Mouse (Mus musculus): Measurements from ENCODE around the gene Jade3. TPM values are rescaled to one million over a fixed set of nuclear protein-coding genes. Genes with fewer than 3 reads are reported as not detected.
"Not testable (repeated sequence)": the region's sequence is repeated elsewhere in the genome, so short reads cannot be mapped to it uniquely, and the experiment has no call there.

Gene Jade3
- 5.4 and 6.0 TPM in 2 replicates for polyA plus RNA-seq (2015; fragmentation: Nextera tagmentation; extraction: Ambion mirVana)

DNA sequence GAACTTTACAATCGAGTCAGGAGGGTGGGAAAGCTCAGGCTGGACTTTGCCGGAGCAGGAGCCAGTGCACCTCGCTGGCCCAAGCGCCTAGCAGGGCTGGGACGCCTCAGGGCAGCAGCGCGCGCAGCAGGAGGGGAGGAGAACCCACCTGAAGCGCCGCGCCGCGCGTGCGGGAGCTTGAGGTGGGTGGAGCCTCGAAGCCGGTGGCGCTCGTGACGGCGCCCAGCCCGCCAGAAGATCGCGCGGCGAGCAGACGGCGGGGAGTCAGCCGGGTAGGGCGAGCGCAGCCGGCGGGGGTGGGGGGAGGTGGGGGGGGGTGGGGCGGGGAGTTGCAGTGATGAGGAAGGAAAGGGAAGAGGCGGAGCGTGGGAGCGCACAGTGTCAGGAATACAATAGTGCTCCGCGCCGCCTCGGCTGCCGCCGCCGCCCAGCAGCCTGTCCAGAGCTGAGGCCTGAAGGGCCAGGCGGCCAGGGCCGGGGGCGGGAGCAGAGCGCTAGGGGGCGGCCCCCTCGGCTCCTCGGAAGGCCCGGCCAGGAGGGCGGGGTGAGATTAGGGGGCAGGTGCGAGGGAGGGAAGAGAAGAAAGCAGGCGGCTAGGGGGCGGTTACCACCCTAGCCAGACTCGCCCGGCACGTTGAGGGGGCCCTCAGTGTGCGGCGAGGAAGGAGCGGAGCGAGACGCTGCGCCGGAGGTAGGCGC lies at the start of gene Jade3:
Gene Jade3 (plus strand): TSS at position 549 of the 699 bp plus-strand sequence.
- peaks cover 3% of the 10 kb centered on the region; the same call in 1 of the 2 replicates for H3K36me3 ChIP-seq (ENCODE audit: control insufficient read depth, insufficient read depth)
- ATAC-seq (ENCODE audit: low read depth), result peak; percentile 86
- peak within 1 kb of the TSS; percentile 76 for H3K9ac ChIP-seq (ENCODE audit: low read depth, low read length)
- no peaks in the 10 kb centered on the region for H3K4me1 ChIP-seq (ENCODE audit: control insufficient read depth, low read depth, low read length)
- H3K27ac ChIP-seq (ENCODE audit: low read length), result peak within 1 kb of the TSS; percentile 77
- H3K4me2 ChIP-seq (ENCODE audit: low read depth, low read length), result peak within 1 kb of the TSS; percentile 75
- H3K4me3 ChIP-seq (ENCODE audit: low read depth, low read length), result peak within 1 kb of the TSS; percentile 74
- 13% methylated on average over 43 of the region's 67 CpGs for WGBS (ENCODE audit: insufficient replicate concordance)
- H3K9me3 ChIP-seq (replicated peaks; ENCODE audit: control insufficient read depth, low read length), result no peaks in the 10 kb centered on the region
- no peaks in the 10 kb centered on the region for H3K27me3 ChIP-seq (ENCODE audit: control insufficient read depth, insufficient read depth, low read depth, low read length)

DNA sequence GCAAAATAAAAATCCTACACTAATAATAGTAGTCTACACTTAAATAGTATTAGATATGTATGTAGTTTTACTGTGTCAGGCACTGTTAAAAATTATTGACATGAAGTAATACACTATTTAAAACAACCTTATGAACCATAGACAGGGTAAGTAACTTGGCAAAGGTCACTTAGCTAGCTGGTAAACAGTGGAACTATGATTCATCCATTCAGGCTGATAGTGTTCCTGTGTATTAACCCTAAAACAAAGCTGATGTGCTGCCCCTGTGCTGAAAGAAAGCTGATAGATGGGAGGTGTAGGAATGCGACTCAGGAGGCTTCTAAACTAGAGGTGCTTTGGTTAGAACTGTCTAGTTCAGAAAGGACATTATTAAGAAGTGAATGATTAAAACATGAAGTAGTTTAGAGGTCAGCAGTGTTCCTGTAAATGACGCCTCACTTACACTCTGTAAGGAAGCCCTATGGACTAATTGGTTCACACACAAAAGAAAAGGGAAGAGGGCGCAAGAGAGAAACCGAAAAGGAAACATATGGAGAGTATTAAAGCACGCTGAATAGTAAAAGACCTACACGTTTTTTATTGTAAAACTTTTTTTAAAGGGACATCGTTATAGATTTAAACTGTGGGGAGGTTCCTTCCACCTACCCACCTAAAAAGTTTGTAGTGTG lies 46.0 kb upstream of the Jade3 start:
- no peaks in the 10 kb centered on the region for H3K9me3 ChIP-seq (replicated peaks; ENCODE audit: control insufficient read depth, low read length)
- no peaks in the 10 kb centered on the region for H3K4me1 ChIP-seq (ENCODE audit: control insufficient read depth, low read depth, low read length)
- WGBS (ENCODE audit: insufficient replicate concordance), result 66% methylated on average over 7 of the region's 7 CpGs
- H3K27me3 ChIP-seq (ENCODE audit: control insufficient read depth, insufficient read depth, low read depth, low read length), result no peaks in the 10 kb centered on the region
- ATAC-seq (ENCODE audit: low read depth), result no peak
- H3K4me3 ChIP-seq (ENCODE audit: low read depth, low read length), result no peak overlapping the region
- H3K9ac ChIP-seq (ENCODE audit: low read depth, low read length), result no peak overlapping the region
- H3K27ac ChIP-seq (ENCODE audit: low read length), result no peak overlapping the region
- no peak overlapping the region for H3K4me2 ChIP-seq (ENCODE audit: low read depth, low read length)
- no peaks in the 10 kb centered on the region for H3K36me3 ChIP-seq (ENCODE audit: control insufficient read depth, insufficient read depth)

DNA sequence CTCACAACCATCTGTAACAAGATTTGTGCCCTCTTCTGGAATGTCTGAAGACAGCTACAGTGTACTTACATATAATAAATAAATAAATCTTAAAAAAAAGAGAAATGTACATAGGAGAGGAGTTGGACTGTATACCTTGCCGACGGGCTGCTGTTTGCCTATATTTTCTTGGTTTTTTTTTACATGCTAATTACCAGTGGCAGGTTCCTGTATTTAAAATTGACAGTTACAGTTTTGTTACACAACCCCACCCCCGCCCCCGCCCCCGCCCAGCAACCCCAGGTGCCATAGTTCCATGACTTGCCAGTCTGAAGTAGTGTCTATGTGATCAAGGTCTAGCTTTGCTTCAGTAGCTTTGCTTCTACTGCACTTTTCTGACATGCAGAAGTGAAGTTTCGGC lies 43.2 kb upstream of the Jade3 start:
- Histone ChIP-seq H3K4me2 (ENCODE audit: low read depth, low read length) (no peak overlapping the region), H3K27me3 (ENCODE audit: control insufficient read depth, insufficient read depth, low read depth, low read length) (no peaks in the 10 kb centered on the region), H3K9ac (ENCODE audit: low read depth, low read length) (no peak overlapping the region), H3K4me1 (ENCODE audit: control insufficient read depth, low read depth, low read length) (no peaks in the 10 kb centered on the region), H3K4me3 (ENCODE audit: low read depth, low read length) (no peak overlapping the region), H3K36me3 (ENCODE audit: control insufficient read depth, insufficient read depth) (no peaks in the 10 kb centered on the region), H3K9me3 (replicated peaks; ENCODE audit: control insufficient read depth, low read length) (no peaks in the 10 kb centered on the region), H3K27ac (ENCODE audit: low read length) (no peak overlapping the region)
- no peak for ATAC-seq (ENCODE audit: low read depth)
- WGBS (ENCODE audit: insufficient replicate concordance), result 60% methylated on average over 6 of the region's 6 CpGs

DNA sequence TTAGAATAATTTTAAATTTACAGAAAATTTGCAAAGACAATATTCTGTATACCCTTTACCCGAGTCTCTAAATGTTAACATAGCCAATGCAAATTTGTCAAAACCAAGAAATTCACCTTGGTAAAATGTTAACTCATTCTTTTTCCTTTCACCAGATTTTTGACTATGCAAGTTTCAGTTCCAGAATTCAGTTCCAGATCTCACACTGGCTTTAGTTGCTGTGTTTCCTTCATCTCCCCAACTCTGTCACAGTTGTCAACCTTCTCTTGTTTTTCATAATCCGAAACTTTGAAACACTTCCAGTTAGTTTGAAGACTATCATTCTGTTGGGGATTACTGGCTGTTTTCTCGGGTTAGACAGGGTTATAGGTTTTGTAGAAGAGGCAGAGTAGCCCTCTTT lies 38.5 kb upstream of the Jade3 start:
- Histone ChIP-seq H3K9ac (ENCODE audit: low read depth, low read length) (no peak overlapping the region), H3K4me3 (ENCODE audit: low read depth, low read length) (no peak overlapping the region), H3K4me1 (ENCODE audit: control insufficient read depth, low read depth, low read length) (no peaks in the 10 kb centered on the region), H3K4me2 (ENCODE audit: low read depth, low read length) (no peak overlapping the region), H3K27me3 (ENCODE audit: control insufficient read depth, insufficient read depth, low read depth, low read length) (no peaks in the 10 kb centered on the region), H3K27ac (ENCODE audit: low read length) (no peak overlapping the region), H3K9me3 (replicated peaks; ENCODE audit: control insufficient read depth, low read length) (no peaks in the 10 kb centered on the region), H3K36me3 (ENCODE audit: control insufficient read depth, insufficient read depth) (no peaks in the 10 kb centered on the region)
- 50% methylated on average over 3 of the region's 3 CpGs for WGBS (ENCODE audit: insufficient replicate concordance)
- ATAC-seq (ENCODE audit: low read depth), result no peak

DNA sequence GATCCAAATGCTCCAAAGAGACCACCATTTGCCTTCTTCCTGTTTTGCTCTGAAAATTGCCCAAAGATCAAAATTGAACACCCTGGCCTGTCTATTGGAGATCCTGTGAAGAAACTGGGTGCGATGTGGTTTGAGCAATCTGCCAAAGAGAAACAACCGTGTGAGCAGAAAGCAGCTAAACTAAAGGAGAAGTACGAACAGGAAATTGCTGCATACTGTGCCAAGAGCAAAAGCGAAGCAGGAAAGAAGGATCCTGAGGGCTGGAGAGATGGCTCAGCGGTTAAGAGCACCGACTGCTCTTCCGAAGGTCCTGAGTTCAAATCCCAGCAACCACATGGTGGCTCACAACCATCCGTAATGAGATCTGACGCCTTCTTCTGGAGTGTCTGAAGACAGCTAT lies 33.5 kb upstream of the Jade3 start:
- H3K4me2 ChIP-seq (ENCODE audit: low read depth, low read length); H3K4me3 ChIP-seq (ENCODE audit: low read depth, low read length); H3K9me3 ChIP-seq (replicated peaks; ENCODE audit: control insufficient read depth, low read length); H3K4me1 ChIP-seq (ENCODE audit: control insufficient read depth, low read depth, low read length); H3K27me3 ChIP-seq (ENCODE audit: control insufficient read depth, insufficient read depth, low read depth, low read length); ATAC-seq (ENCODE audit: low read depth); H3K27ac ChIP-seq (ENCODE audit: low read length); H3K9ac ChIP-seq (ENCODE audit: low read depth, low read length); H3K36me3 ChIP-seq (ENCODE audit: control insufficient read depth, insufficient read depth): not testable (repeated sequence)
- WGBS (ENCODE audit: insufficient replicate concordance), result 69% methylated on average over 9 of the region's 9 CpGs

DNA sequence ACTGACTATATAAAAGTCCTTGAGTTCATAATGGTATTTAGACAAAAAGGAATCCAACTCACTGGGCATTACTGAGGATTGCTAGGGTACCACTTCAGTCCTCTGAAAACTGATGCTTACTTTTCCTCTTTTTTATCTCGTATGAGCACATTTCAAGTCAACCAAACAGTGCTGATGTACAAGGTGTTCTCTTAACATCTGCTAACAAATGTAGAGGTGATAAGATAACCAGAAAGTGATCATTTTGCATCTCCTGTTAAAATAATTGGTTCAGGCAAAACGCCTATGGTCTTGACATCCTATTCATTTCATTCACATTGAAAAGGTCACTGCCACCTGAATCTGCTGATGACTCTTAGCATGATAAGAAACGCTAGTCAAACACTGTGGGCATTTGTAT lies 32.5 kb upstream of the Jade3 start:
- no peak overlapping the region for H3K4me2 ChIP-seq (ENCODE audit: low read depth, low read length)
- H3K27ac ChIP-seq (ENCODE audit: low read length), result no peak overlapping the region
- H3K4me1 ChIP-seq (ENCODE audit: control insufficient read depth, low read depth, low read length), result no peaks in the 10 kb centered on the region
- no peaks in the 10 kb centered on the region for H3K36me3 ChIP-seq (ENCODE audit: control insufficient read depth, insufficient read depth)
- no peaks in the 10 kb centered on the region for H3K9me3 ChIP-seq (replicated peaks; ENCODE audit: control insufficient read depth, low read length)
- 46% methylated on average over 3 of the region's 3 CpGs for WGBS (ENCODE audit: insufficient replicate concordance)
- H3K4me3 ChIP-seq (ENCODE audit: low read depth, low read length), result no peak overlapping the region
- no peak overlapping the region for H3K9ac ChIP-seq (ENCODE audit: low read depth, low read length)
- no peaks in the 10 kb centered on the region for H3K27me3 ChIP-seq (ENCODE audit: control insufficient read depth, insufficient read depth, low read depth, low read length)
- ATAC-seq (ENCODE audit: low read depth), result no peak

DNA sequence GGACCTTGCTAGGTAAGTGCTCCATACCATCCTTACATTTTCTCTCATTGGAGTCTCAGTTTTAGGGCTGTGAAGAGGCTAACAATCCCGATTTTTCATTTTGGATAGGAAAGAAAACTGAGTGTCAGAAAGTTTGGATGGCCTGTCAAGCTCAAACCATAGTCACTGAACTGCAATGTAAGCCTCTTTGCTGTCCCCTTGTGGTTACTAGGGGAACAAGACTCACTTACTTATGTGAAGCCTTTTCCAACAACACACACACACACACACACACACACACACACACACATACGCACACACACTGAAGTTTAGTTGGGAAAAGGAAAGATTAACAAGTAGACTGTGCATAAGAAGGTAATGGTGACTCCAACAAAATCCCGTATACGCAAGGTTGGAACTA lies 21.4 kb upstream of the Jade3 start:
- H3K4me1 ChIP-seq (ENCODE audit: control insufficient read depth, low read depth, low read length), result no peaks in the 10 kb centered on the region
- no peaks in the 10 kb centered on the region for H3K36me3 ChIP-seq (ENCODE audit: control insufficient read depth, insufficient read depth)
- H3K9me3 ChIP-seq (replicated peaks; ENCODE audit: control insufficient read depth, low read length), result no peaks in the 10 kb centered on the region
- ATAC-seq (ENCODE audit: low read depth), result no peak
- H3K9ac ChIP-seq (ENCODE audit: low read depth, low read length), result no peak overlapping the region
- no peaks in the 10 kb centered on the region for H3K27me3 ChIP-seq (ENCODE audit: control insufficient read depth, insufficient read depth, low read depth, low read length)
- no peak overlapping the region for H3K27ac ChIP-seq (ENCODE audit: low read length)
- no peak overlapping the region for H3K4me3 ChIP-seq (ENCODE audit: low read depth, low read length)
- no peak overlapping the region for H3K4me2 ChIP-seq (ENCODE audit: low read depth, low read length)
- 60% methylated on average over 4 of the region's 4 CpGs for WGBS (ENCODE audit: insufficient replicate concordance)

DNA sequence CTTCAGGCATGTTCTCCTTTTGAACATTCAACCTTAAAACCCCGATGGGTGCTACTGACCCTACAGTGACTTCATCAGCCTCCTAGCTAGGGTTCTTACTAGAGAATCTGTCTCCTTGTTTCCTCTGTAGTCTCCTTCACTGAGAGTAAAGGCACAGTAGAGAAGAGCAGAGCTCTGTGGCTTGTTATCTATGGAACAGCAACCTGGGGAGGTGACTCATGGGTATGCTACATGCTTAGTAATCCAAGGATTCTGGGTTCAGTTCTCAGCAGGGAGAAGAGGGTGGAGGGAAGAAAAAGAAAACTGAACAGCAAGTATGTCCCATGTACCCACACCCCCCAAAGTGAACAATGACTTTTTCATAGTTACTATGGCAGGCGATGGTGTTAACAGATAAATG lies 18.6 kb upstream of the Jade3 start:
- Histone ChIP-seq H3K4me2 (ENCODE audit: low read depth, low read length) (no peak overlapping the region), H3K36me3 (ENCODE audit: control insufficient read depth, insufficient read depth) (no peaks in the 10 kb centered on the region), H3K27me3 (ENCODE audit: control insufficient read depth, insufficient read depth, low read depth, low read length) (no peaks in the 10 kb centered on the region), H3K9ac (ENCODE audit: low read depth, low read length) (no peak overlapping the region), H3K27ac (ENCODE audit: low read length) (no peak overlapping the region), H3K4me3 (ENCODE audit: low read depth, low read length) (no peak overlapping the region), H3K9me3 (replicated peaks; ENCODE audit: control insufficient read depth, low read length) (no peaks in the 10 kb centered on the region), H3K4me1 (ENCODE audit: control insufficient read depth, low read depth, low read length) (peaks cover 1% of the 10 kb centered on the region)
- ATAC-seq (ENCODE audit: low read depth), result no peak
- 74% methylated on average over 2 of the region's 2 CpGs for WGBS (ENCODE audit: insufficient replicate concordance)

DNA sequence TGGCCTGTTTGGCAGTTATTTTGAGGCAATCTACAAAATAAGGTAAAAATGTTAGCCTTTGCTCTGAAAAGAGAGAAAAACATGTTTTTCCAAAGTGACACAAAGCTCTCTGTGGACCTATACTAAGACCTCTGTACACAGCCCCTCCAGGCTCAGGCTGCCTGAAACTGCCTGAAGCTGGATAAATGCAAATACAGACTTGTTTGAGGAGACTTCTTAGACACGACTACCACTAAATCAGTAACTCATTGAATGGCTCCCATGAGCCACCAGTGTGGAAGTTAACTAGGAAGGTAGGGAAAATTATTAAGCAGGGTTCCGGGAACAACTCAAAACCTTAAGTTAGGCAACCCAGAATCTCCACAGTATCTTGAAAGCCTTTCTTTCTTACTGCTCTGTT lies 17.8 kb upstream of the Jade3 start:
- Histone ChIP-seq H3K36me3 (ENCODE audit: control insufficient read depth, insufficient read depth) (no peaks in the 10 kb centered on the region), H3K27ac (ENCODE audit: low read length) (peak overlapping the region; percentile 9; the same call in 1 of the 2 replicates), H3K9me3 (replicated peaks; ENCODE audit: control insufficient read depth, low read length) (no peaks in the 10 kb centered on the region), H3K4me3 (ENCODE audit: low read depth, low read length) (no peak overlapping the region), H3K4me2 (ENCODE audit: low read depth, low read length) (no peak overlapping the region), H3K9ac (ENCODE audit: low read depth, low read length) (no peak overlapping the region), H3K27me3 (ENCODE audit: control insufficient read depth, insufficient read depth, low read depth, low read length) (no peaks in the 10 kb centered on the region), H3K4me1 (ENCODE audit: control insufficient read depth, low read depth, low read length) (peaks cover 5% of the 10 kb centered on the region)
- 51% methylated on average over 2 of the region's 2 CpGs for WGBS (ENCODE audit: insufficient replicate concordance)
- no peak for ATAC-seq (ENCODE audit: low read depth)
